Mouse (Mus musculus) liver, embryonic 12.5 days (tissue): ENCODE measurements around the gene 5730596B20Rik. TPM values are rescaled to one million over a fixed set of nuclear protein-coding genes. Genes with fewer than 3 reads are reported as not detected.

Experiments used
- ATAC-seq: fragments of 200-750 bp; cut with Nextera tagmentation; 2 replicates; pipeline ENCODE4 v1.8.0; 2017; ENCODE audit warnings: moderate number of reproducible peaks, mild to moderate bottlenecking, moderate library complexity
- H3K27ac ChIP-seq: fragments of 300-500 bp; sonication (generic); 2 replicates; pipeline ENCODE4 v1.5.1; 2016; ENCODE audit warnings: mild to moderate bottlenecking
- H3K27me3 ChIP-seq: fragments of 300-500 bp; sonication (generic); replicated peaks from 2 replicates; pipeline ENCODE4 v1.6.1; 2016; ENCODE audit warnings: mild to moderate bottlenecking, moderate library complexity
- H3K36me3 ChIP-seq: fragments of 300-500 bp; sonication (generic); 2 replicates; pipeline ENCODE4 v1.6.1; 2016; ENCODE audit warnings: mild to moderate bottlenecking, moderate library complexity
- H3K4me1 ChIP-seq: fragments of 300-500 bp; sonication (generic); 2 replicates; pipeline ENCODE4 v1.6.1; 2016
- H3K4me2 ChIP-seq: fragments of 300-500 bp; sonication (generic); 2 replicates; pipeline ENCODE4 v1.6.1; 2016; ENCODE audit warnings: mild to moderate bottlenecking, moderate library complexity
- H3K4me3 ChIP-seq: fragments of 300-500 bp; sonication (generic); 2 replicates; pipeline ENCODE4 v1.5.1; 2016; ENCODE audit warnings: mild to moderate bottlenecking, moderate library complexity
- H3K9ac ChIP-seq: fragments of 300-500 bp; sonication (generic); 2 replicates; pipeline ENCODE4 v1.6.1; 2016; ENCODE audit warnings: mild to moderate bottlenecking, moderate library complexity
- H3K9me3 ChIP-seq: fragments of 300-500 bp; sonication (generic); replicated peaks from 2 replicates; pipeline ENCODE4 v1.6.1; 2016; ENCODE audit warnings: mild to moderate bottlenecking, moderate library complexity
- WGBS: fragments of 180-500 bp; shearing (Covaris S2); methylation state at CpG from one replicate; pipeline ENCODE4 v1.1.7; 2016; ENCODE audit not compliant: insufficient replicate concordance; 5-methylcytosine and 5-hydroxymethylcytosine counted together
- polyA plus RNA-seq: library from polyadenylated mRNA; unstranded; fragments of >200 nt; fragmentation: Nextera tagmentation; extraction: Ambion mirVana; gene quantifications from 2 replicates; pipeline ENCODE4 v1.2.1, GENCODE M21; 2016

Gene 5730596B20Rik
- polyA plus RNA-seq: 0.29 TPM in 2 replicates

DNA sequence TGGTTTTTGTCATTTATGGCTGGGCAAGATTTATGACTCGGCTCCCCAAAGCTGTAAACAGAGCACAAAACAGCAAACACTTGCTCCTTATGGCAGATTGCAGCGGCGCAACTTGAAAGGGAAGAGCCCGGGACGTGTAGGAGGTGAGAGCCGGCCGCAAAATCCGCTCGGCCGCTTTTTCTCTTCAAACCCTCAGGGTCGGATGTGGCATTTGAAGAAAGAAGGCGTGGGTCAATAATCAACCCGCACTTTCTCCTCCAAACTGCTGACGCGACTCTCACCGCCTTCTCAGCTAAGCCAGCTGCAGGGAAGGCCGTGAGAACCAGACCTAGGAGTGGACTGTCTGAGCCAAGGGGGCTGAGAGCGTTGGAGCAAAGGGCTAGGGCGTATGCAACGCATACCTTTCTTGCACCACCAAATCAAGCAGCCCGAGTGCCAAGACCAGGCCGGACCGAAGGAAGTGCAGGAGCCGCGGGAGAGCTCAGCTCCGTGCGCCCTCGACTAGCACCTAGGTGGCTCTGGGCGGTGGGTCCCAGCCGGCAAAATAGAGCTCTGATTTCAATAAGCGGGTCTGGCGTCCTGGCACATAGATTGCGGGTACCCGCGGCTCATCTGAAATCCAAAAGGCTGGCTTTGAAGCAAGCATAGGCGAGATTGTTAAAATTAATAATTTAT lies at the start of gene 5730596B20Rik:
TSS of gene 5730596B20Rik (plus strand) at position 438 of the 675 bp plus-strand sequence.
- Histone ChIP-seq H3K9me3 (no peaks in the 10 kb centered on the region), H3K9ac (peak within 1 kb of the TSS; percentile 61), H3K4me1 (peaks cover 7% of the 10 kb centered on the region; the same call in 1 of the 2 replicates), H3K4me2 (peak within 1 kb of the TSS; percentile 49), H3K27me3 (peaks cover 98% of the 10 kb centered on the region), H3K4me3 (peak within 1 kb of the TSS; percentile 50), H3K27ac (peak within 1 kb of the TSS; percentile 77; the same call in 1 of the 2 replicates), H3K36me3 (no peaks in the 10 kb centered on the region)
- no peak for ATAC-seq
- 2% methylated on average over 36 of the region's 36 CpGs for WGBS

DNA sequence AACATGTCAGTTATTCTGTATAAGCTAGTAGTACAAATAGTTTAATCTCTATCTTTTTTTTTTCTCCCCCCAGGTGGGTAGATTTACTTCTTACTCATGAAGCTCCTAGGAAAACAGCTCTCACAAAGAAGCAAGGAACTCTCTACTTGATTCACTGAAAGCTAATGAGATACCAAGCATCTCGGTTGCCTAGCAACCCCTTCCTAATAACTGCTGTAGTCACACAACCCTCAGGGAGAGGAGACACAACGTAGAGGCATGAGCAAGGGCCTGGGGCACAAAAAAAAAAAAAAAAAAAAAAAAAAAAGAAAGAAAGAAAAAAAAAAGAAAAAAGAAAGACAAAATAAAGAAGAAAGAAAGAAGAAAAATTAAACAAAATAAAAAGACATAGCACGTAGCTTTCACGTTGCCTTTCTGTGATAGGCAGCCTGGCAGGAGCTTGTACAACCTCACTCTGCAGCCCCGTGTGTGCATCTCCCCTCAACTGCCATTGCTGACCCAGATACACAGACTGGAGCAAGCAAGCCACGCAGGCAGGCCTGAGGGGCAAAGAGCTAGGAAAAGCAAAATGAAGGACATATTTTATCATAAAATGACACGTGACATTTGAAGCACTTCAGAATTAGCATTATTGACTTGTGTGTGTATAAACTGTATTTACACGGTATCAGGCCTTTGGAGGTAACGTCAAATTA lies 39.3 kb upstream of the 5730596B20Rik start:
- no peaks in the 10 kb centered on the region for H3K36me3 ChIP-seq
- H3K4me1 ChIP-seq: no peaks in the 10 kb centered on the region
- no peak for ATAC-seq
- H3K4me2 ChIP-seq: no peak overlapping the region
- H3K9ac ChIP-seq: no peak overlapping the region
- no peaks in the 10 kb centered on the region for H3K9me3 ChIP-seq
- H3K27ac ChIP-seq: no peak overlapping the region
- WGBS: 65% methylated on average over 9 of the region's 9 CpGs
- H3K4me3 ChIP-seq: no peak overlapping the region
- peaks cover 8% of the 10 kb centered on the region; the same call in 1 of the 2 replicates for H3K27me3 ChIP-seq

DNA sequence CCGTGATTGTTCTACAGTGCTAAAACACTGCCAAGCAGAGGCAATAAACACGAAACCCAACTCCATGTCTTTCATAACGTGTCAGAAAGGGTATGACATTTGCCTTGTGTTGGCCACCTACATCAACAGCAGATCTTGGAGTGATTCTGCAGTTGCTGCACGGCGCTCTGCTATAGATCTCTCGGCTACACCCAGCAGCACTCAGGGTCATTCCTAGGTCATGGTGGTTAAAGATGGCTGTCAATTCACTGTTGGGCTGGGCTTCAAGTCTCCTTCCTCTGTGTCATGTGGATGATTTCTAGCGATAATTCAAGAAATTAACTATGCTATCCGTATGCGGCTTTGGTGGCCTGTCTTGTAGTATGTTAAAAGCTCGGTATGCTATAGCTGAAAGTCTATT lies 38.7 kb upstream of the 5730596B20Rik start:
- H3K4me1 ChIP-seq: no peaks in the 10 kb centered on the region
- no peaks in the 10 kb centered on the region for H3K9me3 ChIP-seq
- H3K9ac ChIP-seq: no peak overlapping the region
- H3K4me2 ChIP-seq: no peak overlapping the region
- 72% methylated on average over 10 of the region's 10 CpGs for WGBS
- no peaks in the 10 kb centered on the region for H3K36me3 ChIP-seq
- no peak overlapping the region for H3K27ac ChIP-seq
- H3K4me3 ChIP-seq: no peak overlapping the region
- ATAC-seq: no peak
- peaks cover 8% of the 10 kb centered on the region; the same call in 1 of the 2 replicates for H3K27me3 ChIP-seq

DNA sequence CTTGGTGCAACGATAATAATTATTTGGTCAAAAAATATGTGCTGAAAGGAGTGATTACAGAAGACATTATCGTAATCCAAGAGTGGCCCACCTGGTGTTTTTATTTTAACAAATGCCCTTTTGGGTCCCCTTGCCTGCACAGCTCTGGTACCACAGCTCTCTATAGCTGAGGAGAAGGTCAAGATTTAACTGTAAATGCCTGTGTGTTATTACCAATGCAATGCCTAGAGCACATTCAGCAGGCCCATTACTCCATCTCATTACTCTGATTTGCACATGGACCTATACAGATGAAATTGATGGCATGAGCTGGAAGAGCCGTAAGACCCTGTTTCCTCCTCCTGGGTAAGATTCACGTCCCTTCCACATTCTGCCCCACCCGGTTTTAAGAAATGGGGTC lies 38.2 kb upstream of the 5730596B20Rik start:
- H3K4me2 ChIP-seq: no peak overlapping the region
- H3K9ac ChIP-seq: no peak overlapping the region
- H3K4me1 ChIP-seq: no peaks in the 10 kb centered on the region
- H3K4me3 ChIP-seq: no peak overlapping the region
- H3K27ac ChIP-seq: no peak overlapping the region
- WGBS: 79% methylated on average over 5 of the region's 5 CpGs
- ATAC-seq: no peak
- no peaks in the 10 kb centered on the region for H3K36me3 ChIP-seq
- no peaks in the 10 kb centered on the region for H3K9me3 ChIP-seq
- peaks cover 8% of the 10 kb centered on the region; the same call in 1 of the 2 replicates for H3K27me3 ChIP-seq

DNA sequence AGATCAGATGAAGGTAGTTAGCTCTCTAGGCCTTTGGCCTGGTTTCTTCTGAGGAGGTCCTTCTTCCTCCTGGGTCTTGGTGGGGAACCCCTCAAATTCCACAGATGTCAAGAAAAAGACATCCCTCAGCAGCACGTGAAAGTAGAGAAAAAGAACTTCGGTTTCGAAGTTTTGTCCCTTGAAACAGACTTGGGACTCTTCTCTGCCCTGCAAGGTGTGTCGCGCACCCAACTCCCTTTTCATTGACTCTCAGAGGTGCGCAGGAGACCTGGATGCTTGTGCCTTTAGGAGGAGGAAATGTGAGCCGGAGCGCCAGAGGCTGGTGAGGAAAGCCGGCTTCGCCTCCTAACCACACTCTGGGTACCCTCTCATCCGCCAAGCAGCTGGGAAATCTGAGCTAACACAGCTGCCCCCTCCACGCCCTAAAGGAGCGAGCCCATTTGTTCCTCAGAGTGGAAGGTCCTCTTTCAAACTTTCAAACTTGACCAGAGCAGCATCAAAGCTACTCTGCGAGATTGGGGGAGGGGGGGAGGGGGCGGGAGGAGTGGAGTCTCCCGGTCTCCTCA lies 26.8 kb upstream of the 5730596B20Rik start:
- ATAC-seq: no peak
- Histone ChIP-seq H3K9ac (no peak overlapping the region), H3K4me3 (no peak overlapping the region), H3K4me2 (0 out of 2 replicates have a peak overlapping the region, but pooled peaks have one; percentile 18), H3K4me1 (no peaks in the 10 kb centered on the region), H3K27ac (no peak overlapping the region), H3K9me3 (no peaks in the 10 kb centered on the region), H3K27me3 (peaks cover 89% of the 10 kb centered on the region), H3K36me3 (no peaks in the 10 kb centered on the region)
- WGBS: 8% methylated on average over 16 of the region's 16 CpGs

DNA sequence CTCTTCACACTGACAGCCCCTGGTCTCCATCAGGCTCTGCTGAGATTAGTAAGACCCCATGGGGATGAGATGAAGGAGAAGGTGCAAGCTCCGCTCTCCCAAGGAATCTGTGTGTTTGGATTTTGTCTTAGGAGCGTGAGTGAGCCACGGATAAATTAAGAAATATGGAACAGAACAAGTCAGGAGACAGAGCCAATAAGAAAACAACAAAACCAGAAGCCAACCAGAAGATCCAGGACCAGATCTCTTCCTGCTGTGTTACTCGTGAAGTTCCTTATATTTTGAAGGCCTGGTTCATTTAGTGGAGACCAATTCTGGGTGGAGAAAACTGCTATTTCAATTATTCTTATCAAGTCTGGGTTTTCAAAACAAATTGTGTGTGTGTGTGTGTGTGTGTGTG lies 25.7 kb upstream of the 5730596B20Rik start:
- Histone ChIP-seq H3K36me3 (no peaks in the 10 kb centered on the region), H3K4me1 (no peaks in the 10 kb centered on the region), H3K9me3 (no peaks in the 10 kb centered on the region), H3K27me3 (peaks cover 91% of the 10 kb centered on the region), H3K27ac (no peak overlapping the region), H3K9ac (no peak overlapping the region), H3K4me2 (no peak overlapping the region), H3K4me3 (no peak overlapping the region)
- no peak for ATAC-seq
- whole genome bisulfite sequencing: 8% methylated on average over 4 of the region's 4 CpGs

DNA sequence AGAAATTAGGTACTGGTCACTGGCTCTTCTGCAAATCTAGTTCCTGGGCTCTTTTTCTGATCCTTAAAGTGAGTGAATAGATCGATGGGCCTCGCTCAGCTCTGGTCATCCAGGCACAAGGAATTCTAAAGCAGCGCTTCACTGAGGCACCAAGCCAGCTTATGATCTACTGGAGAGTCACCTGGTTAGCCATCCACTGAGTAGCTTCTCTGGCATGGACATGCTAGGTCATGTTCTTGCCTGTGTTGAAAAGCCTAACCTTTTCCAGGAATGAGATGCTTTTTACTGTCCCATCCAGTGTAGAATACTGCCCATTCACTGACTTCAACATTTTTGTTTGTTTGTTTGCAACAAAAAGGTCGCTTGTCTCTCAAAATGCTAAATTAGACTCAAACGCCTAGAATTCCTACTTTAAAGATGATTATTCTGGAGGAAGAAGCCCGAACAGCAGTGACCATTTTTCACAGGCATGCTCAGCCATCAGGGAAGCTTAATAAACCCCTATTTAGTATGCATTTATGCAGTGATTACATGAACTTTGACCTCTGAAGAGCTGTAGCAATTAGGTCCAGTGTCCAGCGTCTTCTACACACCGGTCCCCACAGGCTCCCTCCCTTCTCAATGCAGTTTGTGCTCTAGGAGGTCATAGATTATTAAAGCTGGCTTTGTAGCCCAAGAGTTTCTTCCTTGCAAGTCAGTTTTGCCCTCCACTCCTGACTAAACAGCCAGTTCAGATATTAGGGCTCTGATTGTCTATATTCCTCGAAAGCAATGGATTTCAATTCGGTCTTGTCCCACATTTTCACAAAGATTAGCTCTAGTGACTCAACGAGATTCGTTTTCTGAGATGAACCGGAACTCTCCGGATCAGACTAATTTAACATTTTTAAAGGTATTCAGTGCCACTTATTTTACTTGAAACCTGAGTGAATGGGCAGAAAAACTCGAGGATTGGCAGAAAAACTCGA lies 24.8 kb upstream of the 5730596B20Rik start:
- Histone ChIP-seq H3K27me3 (peaks cover 91% of the 10 kb centered on the region), H3K4me3 (no peak overlapping the region), H3K4me1 (no peaks in the 10 kb centered on the region), H3K4me2 (no peak overlapping the region), H3K27ac (no peak overlapping the region), H3K9me3 (no peaks in the 10 kb centered on the region), H3K9ac (no peak overlapping the region), H3K36me3 (no peaks in the 10 kb centered on the region)
- ATAC-seq: no peak
- WGBS: 15% methylated on average over 16 of the region's 16 CpGs

DNA sequence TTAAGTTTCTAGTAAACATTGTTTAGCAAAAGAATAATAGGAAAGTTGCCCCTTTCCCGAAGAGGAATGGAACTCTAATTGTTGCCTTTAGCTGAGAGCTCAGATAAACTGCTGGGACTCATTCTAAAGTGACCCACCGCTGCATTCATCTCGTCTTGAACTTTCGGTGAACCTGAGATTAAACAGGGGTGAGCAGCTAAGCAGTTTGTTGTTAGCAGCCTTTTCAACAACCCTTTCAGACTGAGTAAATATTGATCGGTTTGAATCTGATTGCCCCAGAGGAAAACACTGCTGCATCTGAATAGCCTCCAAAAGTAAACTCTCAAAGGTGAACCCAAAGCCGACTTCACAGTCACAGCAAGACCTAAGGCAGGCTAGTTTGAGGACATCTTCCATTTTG lies 24.0 kb upstream of the 5730596B20Rik start:
- H3K9me3 ChIP-seq: no peaks in the 10 kb centered on the region
- no peak overlapping the region for H3K27ac ChIP-seq
- no peak overlapping the region for H3K4me3 ChIP-seq
- H3K4me2 ChIP-seq: no peak overlapping the region
- peaks cover 91% of the 10 kb centered on the region for H3K27me3 ChIP-seq
- ATAC-seq: no peak
- whole genome bisulfite sequencing: 6% methylated on average over 6 of the region's 6 CpGs
- no peak overlapping the region for H3K9ac ChIP-seq
- no peaks in the 10 kb centered on the region; the same call in 1 of the 2 replicates for H3K4me1 ChIP-seq
- no peaks in the 10 kb centered on the region for H3K36me3 ChIP-seq

DNA sequence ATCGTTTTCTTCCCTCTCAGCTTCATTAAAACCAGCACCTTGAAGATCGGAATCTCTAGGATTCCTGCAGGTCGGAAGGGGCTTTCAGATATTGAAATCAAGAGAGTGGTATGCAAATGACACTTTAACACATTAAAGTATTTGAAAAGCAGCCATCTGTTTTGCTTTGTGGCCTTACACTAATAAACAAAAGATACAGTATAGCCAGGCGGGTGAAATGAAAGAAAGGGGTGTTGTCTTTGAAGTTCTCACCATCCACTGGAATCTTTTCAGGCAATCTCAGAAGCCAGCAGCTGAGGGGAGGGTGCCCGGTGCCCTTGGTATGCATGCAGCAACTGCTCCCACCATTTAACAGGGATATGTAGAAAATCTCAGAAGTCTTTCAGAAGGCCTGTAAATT lies 23.3 kb upstream of the 5730596B20Rik start:
- Histone ChIP-seq H3K27ac (no peak overlapping the region), H3K27me3 (peaks cover 98% of the 10 kb centered on the region), H3K36me3 (no peaks in the 10 kb centered on the region), H3K4me2 (no peak overlapping the region), H3K4me1 (peaks cover 5% of the 10 kb centered on the region), H3K4me3 (no peak overlapping the region), H3K9me3 (no peaks in the 10 kb centered on the region), H3K9ac (no peak overlapping the region)
- 31% methylated on average over 5 of the region's 5 CpGs for WGBS
- ATAC-seq: no peak

DNA sequence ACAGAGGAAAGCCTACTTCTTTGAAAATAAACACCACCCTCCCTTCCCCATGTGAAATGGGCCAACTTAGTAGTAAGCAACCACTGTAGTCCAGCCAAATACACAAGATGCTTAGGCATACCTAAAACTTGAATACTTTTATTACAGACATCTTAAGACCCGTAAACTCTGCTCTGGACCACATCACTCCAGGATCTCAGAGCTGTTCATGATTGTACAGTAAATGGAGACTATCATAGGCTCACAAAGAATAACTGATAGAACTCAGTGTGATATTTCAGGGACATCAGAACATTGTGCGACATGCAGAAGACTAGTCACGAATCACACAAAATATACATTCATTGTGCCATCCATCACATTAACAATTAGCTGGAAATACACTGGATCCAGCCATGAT lies 21.8 kb upstream of the 5730596B20Rik start:
- H3K36me3 ChIP-seq: no peaks in the 10 kb centered on the region
- ATAC-seq: no peak
- H3K27me3 ChIP-seq: peaks cover 99% of the 10 kb centered on the region
- WGBS: 51% methylated on average over 3 of the region's 3 CpGs
- H3K4me3 ChIP-seq: no peak overlapping the region
- H3K9ac ChIP-seq: no peak overlapping the region
- H3K4me2 ChIP-seq: no peak overlapping the region
- peaks cover 8% of the 10 kb centered on the region for H3K4me1 ChIP-seq
- no peaks in the 10 kb centered on the region for H3K9me3 ChIP-seq
- H3K27ac ChIP-seq: no peak overlapping the region

DNA sequence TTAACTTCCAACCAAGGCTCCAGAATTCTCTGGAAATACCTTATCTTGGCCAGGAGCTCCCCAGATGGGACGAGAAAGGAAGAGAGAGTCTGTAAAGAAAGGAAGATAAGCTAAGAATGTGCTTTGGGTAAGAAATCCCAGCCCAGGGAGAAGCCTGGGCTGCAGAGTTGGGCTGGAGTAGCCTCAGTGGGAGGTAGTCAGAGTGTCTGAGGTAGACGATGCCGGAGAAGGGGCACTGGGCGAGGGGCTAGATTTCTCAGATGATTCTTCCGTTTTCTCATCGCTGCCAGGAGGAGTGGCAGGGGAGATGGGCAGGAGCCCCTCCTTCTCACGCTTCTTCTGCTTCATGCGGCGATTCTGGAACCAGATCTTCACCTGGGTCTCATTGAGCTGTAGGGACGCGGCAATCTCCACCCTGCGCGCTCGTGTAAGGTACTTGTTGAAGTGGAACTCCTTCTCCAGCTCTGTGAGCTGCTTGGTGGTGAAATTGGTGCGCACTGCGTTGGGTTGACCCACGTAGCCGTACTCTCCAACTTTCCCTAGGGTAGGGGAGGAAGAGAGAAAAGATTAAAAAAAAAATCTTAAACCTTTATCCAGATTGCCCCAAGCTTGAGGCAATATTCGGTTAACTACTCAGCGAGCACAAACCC lies 20.6 kb upstream of the 5730596B20Rik start:
- ATAC-seq: no peak
- no peaks in the 10 kb centered on the region for H3K9me3 ChIP-seq
- peaks cover 99% of the 10 kb centered on the region for H3K27me3 ChIP-seq
- H3K27ac ChIP-seq: no peak overlapping the region
- 2% methylated on average over 20 of the region's 20 CpGs for WGBS
- no peaks in the 10 kb centered on the region for H3K36me3 ChIP-seq
- no peak overlapping the region for H3K9ac ChIP-seq
- H3K4me3 ChIP-seq: no peak overlapping the region
- peaks cover 8% of the 10 kb centered on the region for H3K4me1 ChIP-seq
- peak overlapping the region; percentile 78; the same call in 1 of the 2 replicates for H3K4me2 ChIP-seq
